Mouse (Mus musculus): ENCODE measurements around the gene Cpne5.

DNA sequence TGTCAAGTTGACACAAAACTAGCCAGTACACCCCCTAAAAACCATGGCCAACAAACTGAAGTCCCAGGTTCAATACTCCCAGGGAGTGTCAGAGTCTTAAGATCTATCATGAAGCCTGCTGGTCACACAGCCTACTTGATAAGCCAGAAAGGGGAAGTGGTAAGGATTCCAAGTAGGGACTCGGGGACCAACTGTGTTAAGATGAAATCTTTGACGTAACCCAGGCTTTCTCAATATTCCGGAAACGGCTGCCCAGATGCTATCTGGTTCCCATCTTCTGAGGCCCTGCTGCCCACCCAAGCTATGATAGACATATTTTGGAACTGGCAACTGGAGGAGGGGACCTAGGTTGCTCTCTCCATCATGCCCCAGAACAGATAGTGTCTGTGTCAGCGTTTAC lies 126.6 kb downstream of the Cpne5 start:
- TF ChIP-seq E2F4 (IDR thresholded peaks at IDR 0.05; ENCODE audit: borderline replicate concordance, low read depth, low read length) (no peak), CTCF (IDR thresholded peaks at IDR 0.05 in 2 of 3, conservative IDR thresholded peaks at IDR 0.05 in 1 of 3; ENCODE audit: control insufficient read depth in 1 of 3, insufficient read depth in 1 of 3, low read depth in 2 of 3, low read length in 3 of 3, poor library complexity in 1 of 3, severe bottlenecking in 1 of 3) (no peak)
